Mouse (Mus musculus) adrenal gland, adult 18-20 months (tissue): ENCODE results near the gene Ctnna3. TPM values are rescaled to one million over a fixed set of nuclear protein-coding genes. Genes with fewer than 3 reads are reported as not detected.
A peak's percentile ranks its signal among the peaks of the same experiment; 100 is the strongest.

Experiments
- DNase-seq, 2 experiments: peaks; one replicate each; pipeline ENCODE4 v3.0.0; 2021 to 2022; ENCODE audit warnings: low spot score in 2 of 2
- total RNA-seq, 2 experiments: library from RNA; stranded (reverse); gene quantifications; 1 replicate in 1 of 2; 2 replicates in 1 of 2; pipeline ENCODE4 v1.2.3; 2021

The Ctnna3 gene
- total RNA-seq, 2 experiments from 2014 or later, result 0.40 to 0.48 TPM

DNA sequence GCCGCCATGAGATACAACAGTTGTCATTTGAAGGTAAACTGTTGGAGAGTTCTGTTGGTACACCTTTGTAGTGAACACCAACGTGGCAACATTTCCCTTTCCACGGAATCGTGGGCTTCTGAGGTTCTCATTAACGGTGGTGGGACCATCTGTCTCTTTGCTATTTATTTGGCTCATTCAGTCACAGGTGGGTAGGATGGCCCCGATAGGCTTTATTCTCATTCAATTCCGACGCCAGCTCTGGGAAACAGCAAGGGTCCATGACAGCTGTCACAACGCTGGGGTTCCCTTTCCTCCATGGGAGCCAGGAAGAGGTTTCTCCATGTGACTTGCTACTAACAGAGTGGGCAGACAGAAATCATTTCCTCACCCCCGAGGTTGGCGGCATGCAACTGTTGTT is 612.0 kb downstream of the Ctnna3 start:
- no peak for DNase-seq

DNA sequence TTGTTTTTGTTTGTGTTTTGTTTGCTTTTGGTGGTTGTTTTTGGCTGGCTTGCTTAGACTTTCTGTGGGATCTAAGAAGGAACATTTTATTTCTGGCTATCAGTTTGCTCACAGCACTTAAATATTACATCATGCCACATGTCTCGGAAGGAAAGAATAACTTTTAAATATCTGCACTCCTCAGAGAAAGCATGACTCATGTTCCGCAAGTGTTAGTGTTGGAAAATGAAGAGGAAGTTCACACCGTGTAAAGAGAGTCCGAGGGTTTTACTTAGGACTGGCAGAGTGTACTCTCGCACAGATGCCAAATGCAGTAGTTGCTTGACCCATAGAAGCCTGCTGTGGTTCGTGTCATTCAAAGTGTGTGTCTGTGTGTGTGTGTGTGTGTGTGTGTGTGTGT is 619.3 kb downstream of the Ctnna3 start:
- DNase-seq, result no peak

DNA sequence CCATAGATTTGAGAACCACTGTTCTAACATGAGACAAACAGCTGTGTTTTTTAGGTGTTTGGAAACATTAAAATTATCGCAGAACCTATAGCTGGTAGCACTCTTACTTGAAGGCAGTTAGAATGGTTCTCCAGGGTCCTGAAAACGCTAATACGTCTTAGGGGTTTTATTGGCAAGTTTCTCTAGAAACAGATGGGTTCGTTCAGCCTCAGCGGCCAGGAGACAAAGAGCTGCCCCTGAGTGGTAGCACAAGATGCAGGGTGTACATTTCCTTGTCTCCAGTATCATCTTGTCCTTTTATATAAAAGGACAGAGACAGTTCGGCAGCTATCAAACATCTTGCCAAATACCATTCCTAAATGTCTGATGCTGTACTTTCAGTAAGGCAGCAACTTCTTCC is 620.0 kb downstream of the Ctnna3 start:
- DNase-seq, result no peak

DNA sequence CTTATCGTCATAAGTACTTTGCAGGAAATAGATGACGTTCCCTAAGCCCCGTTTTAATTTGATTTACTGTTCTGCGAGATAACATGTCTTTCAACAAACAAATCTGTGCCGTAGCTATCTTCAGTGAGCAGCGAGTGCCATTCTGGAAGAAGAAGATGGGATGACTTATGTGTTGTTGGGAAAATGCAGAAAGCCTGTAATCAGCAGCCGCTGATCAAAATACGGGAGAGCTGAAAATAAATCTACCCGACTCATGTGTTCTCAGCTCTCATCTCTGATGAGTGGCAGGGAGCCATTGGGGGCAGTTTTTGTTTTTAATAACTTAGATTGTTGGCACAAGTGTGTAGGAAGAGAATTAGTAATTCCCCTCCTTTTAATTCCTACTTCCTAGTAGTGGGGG is 633.8 kb downstream of the Ctnna3 start:
- DNase-seq, result no peak

DNA sequence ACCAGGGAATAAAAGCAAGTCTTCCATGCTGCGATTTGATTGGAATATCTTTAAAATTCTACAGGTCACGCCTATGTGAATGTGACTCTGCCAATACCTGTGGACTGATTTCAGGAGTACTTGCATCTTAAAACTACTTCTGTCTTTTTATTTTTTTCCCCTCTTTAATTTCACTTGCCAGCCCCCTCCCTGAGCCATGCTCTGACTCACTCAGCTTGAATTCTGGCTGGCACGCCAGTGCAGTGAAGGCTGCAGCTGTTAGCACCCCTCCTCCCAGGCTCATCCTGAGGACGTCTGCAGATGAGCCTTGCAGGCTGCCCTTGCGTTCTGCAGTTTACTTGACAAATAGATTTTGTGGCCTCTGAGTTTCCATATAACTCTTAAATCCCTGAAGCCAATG is 646.0 kb downstream of the Ctnna3 start:
- no peak for DNase-seq

DNA sequence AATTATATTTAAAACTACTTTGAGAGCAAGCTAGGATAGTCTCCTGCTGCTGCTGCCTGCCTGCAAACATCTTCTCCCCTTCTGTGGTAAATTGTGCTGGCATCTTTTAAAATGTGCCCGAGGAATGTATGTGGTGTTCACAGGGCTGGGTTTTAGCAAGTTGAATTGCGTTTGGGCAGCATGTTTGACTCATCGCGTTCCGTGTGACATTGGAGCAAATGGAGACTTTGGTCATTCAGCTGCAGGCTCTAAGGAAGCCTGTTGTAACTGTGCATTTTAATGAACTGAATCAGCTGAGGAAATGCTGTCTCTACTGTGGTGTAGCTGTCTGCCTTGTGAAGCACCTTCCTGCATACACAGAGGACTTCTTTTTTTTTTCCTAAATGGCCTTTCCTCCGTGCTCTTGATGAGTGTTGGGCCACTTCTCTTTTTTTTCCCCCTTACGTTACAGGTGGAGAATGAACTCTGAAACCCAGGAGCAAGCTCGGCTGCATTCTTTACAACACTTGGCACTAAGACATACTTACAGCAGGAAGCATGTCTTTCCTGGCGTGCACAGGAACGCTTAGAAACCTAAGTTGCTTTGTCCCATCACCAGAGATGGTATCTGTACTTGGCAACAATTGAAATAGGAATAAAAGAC is 646.6 kb downstream of the Ctnna3 start:
- DNase-seq, result no peak

DNA sequence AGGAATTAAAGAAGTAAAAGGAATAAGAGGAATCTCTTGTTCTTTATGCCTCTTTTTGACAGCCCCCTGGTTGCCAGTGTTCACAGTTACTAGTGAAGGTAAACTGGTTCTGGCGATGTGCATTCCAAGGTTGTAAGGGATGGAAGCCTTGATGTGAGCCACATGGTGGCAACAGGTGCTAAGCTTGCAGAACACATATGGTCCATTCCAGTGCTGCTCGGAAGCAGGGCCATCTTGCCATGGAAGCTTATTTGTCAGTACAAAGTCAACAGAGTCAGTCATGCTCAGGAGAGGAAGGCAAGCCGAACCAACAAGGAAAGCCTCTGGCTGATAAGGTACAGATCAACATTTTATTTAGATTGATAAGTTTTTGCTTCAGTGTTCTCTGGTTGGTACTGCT is 652.4 kb downstream of the Ctnna3 start:
- no peak for DNase-seq

DNA sequence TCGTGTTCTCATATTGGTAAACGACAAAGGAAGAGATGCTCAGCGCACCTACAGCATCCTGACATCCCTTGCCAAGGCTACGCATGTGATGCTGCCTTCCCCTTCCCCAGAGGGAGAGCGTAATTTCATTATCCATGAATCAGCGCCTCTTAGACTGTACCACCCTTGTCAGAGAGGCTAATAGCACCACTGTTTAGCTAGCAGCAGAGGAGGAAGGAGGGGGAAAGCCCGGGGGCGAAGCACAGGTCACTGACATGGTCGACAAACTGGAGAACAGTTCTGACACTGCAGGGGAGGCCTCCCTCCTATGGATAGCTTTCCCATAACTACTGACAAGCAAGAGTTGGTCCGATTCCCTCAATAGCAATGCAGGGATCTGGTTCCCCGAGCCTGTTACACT is 653.9 kb downstream of the Ctnna3 start:
- DNase-seq, result no peak

DNA sequence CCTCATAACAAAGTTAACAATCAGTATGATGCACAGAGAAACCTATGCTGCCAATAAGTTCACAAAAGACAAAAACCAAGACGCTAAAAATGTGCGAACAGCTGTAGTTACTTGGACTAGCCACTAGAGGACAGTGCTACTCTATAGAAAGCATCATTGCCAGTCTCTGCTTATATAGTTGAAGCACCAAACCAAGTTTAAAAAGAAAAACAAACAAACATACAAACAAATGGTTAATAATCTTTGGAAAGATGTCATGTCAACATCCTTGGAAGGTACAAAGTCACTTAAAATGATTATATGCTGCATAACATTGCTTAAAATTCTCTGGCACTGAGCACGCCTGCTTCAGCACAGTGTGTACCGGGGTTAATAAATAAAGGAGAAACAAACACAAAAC is 654.6 kb downstream of the Ctnna3 start:
- no peak for DNase-seq

DNA sequence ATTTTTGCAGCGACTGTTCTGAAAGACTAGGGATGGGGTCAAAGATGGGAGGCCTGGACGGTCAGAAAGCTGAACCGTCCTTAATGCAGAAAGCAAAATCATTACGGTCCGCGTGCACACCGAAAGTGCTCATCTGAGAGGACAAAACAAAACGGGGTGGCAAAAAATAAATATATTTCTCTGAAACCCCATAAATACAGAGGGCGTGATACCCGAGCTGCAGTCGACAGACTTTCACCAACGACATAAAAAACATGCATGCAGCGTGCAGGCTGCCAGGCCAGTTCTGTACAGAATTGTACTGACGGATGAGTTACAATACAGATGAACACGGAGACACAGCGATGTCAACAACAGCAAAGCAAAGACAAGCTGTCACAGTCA is 656.3 kb downstream of the Ctnna3 start:
- DNase-seq, result no peak

DNA sequence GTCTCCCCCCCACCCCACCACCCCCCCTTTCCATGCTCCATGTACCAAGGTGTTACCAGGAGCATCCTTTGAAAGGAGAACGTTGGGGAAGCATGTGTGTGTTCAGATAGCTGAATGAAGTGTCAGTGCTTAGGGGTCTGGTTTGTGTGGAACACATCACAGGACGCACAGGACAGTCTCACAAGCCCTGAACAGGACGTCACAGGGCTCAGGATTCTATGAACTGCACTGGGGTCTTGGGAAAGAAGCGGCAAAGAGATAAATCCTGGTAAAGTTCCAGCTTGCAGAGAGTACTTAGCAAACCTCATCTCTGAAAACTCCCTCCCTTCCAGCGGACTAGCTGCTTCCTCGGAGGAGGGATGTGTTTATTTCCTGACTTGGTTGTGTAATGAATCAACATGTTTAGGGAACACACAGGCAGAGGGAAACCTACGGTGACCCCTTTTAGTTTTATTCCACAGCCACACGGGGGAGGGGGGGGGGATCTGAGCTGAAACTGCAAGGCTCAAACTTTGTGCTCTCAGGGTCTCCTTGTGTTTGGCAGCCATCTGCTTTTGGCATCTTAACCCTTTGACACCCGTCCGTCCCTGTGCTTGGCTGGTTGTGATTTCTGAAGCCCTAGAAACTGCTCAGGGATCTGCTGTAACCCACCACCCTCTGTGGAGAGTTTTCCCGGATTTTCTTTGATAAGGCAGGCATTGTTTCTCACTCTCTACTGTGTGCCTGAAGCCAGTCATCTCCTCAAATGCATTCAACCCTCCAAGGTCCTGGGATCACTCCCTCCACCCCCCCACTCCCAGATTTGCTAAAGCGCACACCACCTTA is 656.9 kb downstream of the Ctnna3 start:
- no peak for DNase-seq

DNA sequence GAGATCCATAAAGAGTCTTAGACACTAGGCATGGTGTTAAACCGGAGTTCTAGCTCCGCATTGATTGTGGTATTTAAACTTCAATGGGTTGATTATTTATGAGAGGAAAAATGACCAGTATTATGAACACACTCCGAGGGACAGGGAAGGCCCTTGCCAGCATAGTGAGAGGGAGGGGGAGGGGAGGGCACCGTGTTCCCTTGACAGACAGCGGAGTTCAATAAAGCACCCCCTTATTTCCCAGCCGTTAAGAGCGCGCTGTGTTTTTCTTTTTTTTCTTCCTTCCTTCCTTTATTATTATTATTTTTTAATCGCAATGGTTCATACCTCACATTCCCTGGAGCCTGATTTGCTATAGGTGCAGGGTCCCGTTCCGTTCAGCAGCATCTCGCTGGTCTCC is 657.6 kb downstream of the Ctnna3 start:
- no peak for DNase-seq

DNA sequence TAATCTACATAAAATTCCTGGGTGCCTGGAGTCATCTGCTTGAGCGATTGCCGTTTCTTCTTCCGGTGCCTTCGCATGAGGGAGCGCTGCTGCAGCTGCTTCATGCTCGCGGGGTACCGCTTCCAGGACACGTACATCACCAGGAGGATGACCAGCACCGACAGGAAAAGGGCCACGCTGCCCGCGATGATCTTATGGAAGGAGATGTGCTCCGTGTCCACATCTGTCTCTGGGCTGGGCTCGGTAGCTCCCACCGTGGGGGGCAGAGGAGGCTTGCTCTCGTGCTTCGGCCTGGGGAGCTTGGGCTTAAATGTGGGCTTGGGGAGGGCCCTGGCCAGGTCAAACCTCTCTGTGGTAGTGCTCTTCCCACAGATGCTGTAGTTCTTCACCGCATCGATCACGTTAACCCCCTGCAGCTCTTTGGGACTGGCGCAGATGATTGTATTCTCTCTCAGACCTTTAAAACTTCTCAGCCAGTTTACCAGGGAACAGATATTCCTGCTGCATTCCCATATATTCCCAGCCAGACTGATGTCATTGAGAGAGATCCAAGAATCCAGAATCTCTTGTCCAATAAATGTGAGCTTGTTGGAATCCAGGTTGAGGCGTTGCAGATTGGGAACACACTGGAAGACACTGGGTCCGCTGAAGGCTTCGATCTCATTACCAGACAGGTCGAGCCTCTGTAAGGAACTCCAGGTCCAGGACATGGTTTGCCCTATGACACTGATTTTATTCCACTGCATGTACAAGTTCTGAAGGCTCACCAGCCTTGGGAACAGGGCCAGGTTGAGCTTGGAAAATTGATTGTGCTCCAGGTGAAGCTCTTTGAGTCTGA is 658.3 kb downstream of the Ctnna3 start:
- no peak for DNase-seq

DNA sequence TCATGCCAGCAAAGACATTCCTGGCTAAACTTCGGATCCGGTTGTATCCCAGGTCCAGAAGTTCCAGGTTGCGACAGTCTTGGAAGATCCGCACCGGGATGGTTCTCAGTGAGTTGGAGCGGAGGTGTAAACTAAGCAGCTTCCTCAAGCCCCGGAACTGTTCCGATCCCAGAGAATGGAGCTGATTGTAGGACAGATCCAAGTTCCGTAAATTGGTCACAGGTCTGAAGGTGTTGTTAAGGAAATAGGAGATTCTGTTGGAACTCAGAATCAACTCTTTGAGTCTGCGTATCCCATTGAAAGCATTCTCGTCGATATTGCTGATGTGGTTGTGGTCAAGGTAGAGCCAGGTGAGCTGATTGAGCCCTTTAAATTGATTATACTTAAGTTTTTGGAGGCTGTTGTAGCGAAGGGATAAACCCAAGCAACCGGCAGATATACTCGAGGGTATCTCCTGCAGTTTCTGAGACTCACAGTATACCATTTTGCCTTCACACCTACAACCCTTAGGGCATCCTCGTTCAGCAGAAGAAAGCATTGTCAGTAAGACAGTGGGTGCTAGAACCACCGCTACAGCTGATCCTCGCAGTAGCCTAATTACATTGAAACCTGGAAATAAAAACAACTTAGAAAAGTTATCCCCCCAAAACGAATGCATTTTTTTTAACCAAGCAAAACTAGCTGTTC is 659.0 kb downstream of the Ctnna3 start:
- no peak for DNase-seq

DNA sequence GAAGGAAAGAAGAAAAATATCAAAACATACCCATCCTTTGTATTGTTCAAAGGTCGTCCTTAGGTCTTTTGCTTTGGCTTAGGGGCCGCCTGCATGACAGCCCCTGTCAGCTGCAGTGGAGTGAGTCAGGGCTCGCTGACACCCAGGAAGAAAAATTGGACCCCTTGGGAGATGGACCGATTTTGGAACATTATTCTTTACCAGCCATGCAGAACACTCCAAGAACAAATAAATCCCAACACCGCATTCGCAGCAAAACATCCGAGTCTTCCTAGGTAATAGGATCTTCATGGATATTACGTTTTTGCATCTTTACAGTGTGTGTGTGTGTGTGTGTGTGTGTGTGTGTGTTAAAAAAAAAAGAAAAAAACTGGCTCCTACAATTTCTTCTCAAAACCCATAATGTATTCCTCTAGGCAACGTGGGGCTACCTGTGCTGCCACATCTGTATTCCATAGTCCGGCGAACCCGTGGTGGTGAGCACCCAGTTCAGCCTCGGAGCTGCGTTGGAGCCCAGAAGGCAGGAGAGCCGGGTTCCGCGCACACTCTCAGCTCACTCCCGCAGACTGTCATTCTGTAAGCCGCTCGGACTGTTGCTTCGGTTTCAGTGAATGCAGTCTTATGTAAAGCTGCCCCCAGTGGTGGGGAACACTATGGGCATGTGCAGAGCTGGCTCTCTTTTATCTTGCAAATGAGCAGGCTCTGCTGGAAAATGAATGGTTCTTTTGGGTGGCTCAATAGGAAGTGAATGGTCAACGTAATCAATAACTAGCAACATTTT is 660.0 kb downstream of the Ctnna3 start, which contains the start of gene Lrrtm3:
Gene Lrrtm3 (minus strand): TSS at position 598 of the 781 bp plus-strand sequence.
- peak in 1 of 2 experiments; percentile 21 for DNase-seq

DNA sequence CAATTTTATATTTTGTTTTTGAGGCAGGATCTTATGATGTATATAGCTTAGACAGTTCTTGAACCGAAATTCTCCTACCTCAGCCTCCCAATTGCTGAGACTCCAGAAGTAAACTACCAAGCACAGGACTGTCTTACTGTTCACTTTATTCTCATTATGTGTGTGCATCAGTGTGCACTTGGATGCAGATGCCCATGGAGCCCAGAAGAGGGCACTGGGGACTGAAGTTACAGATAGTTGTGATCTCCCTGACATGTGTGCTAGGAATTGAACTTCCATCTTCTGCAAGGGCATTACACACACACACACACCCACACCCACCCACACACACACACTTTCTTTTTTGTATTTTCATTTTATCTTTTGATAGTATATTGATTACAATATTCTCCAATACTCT is 666.6 kb downstream of the Ctnna3 start:
- no peak for DNase-seq

DNA sequence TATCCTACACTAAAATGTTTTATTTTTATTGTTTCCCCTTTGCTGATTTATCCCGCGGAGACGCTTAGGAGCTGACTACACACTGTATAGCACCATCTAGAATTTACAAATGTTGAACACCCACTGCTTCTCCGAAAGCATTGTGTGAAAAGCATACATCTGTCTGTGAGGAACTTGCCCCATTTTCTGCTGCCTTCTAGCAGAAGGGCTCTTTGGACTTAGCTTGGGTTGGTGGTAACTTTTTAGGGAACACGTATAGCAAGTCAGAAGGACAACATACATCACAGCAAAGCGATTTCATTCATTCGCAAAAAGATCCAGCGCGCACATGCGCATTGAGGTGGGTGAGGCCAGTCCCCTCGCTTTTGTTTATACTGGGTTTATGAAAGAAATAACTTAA is 685.3 kb downstream of the Ctnna3 start:
- no peak for DNase-seq

DNA sequence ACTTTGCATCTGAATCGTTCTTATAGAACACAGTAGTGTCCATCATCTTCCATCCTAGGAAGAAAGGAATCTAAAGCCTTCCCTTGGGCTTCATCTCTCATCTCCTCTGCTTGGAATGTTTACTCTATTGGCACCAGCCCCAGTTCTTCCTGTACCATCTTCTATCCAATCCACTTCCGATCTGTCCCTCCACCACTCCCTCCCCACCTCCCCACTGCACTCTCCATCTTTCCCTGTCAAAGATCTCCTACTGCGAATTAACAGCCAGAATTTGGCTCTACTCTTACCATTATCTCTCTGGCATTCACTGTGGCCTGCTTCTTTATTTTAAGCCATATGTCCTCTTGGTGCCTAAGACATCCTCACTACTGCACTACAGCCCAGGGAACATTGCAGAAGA is 688.9 kb downstream of the Ctnna3 start:
- DNase-seq, result no peak

DNA sequence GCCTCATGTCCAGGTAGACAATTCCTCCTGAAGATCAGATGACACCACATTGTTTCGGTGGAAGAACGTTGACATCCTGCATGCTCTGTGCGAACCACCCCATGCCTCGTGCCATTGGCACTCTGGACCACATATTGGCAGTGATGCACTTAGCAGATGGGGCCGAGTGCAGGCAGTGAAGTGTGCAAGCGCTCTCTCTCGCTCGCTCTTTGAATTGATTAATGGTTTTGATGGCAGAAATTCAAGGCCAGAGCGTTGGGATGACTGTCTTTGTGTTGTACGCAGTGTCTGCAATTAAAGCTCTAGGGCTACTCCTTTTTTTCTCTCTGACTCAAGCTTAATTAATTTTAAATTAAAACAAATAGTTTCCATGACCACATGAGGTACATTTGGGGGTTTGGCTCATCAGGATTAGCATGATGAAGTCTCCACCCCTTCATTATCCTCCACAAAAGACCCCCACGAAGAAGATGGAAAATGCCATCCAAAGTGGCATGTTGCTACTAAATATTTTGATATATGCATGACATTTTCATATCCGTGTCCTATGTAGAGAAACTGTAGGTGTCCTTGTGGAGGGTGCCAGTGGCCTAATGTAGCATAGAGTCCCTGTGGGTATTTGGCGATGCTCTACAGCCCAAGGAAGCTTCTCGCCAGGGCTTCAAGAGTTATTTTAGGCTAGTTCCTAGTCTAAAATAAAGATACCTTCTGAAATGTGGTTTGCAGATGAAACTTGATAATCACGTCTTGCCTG is 700.7 kb downstream of the Ctnna3 start:
- DNase-seq, result no peak

DNA sequence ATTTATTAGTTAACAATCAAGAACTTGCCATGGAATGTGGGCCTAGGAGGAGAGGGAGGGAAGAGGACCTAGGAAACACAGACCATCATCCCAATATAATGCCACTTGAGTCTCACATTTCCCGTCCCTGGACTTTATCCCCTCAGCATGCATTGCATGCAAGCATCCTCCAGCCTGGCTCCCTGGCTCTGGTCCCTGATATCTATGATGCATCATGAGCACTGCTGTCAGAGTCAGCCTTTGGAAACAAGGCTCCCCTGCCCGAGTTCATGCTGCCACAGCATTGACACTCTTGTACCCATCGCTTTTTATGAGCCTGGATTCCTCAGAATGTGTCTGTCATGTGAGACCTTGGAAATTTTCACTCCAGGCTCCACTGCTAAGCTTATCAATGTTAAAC is 703.6 kb downstream of the Ctnna3 start:
- no peak for DNase-seq
